Mouse (Mus musculus) A20 (cell line): ENCODE measurements around the gene Rack1.
"Not testable (repeated sequence)": the region's sequence is repeated elsewhere in the genome, so short reads cannot be mapped to it uniquely, and the experiment has no call there.

ENCODE experiments used
- DNase-seq: peaks from one replicate; pipeline ENCODE4 v3.0.0-alpha.2; 2011; ENCODE audit warnings: low read depth, low spot score

Gene Rack1

DNA sequence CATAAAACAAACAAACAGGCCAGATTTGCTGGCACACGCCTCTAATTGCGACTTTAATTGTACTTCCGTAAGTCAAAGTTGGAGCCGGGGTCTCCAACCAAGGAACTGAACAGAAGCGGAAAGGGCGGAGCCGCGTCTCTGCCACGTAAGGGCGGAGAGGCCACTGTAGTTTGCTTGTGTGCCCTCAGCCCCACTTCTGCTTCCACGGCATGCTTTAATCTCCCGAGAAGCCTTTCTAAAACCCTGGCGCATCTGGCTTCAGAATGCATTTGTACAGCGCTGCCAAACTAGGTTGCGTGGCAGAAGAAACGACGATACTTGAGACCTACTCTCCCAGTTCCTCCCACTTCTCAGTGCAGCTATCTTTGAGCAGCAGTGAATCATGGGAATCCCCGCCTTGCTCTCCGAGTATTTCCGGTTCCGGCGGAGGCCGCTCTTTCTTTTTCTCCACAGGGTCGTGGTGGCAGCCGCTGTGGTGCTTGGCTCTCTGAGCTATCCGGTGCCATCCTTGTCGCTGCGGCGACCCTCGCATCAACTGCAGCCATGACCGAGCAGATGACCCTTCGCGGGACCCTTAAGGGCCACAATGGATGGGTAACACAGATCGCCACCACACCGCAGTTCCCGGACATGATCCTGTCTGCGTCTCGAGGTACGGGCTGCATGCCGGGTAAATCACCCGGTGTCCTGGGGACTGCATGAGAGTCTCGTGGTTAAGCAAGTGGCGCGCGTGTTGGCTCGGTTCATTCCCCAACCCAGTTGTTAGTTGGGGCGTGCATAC, at the start of gene Rack1:
TSS of gene Rack1 (plus strand) at position 412 of the 781 bp plus-strand sequence.
- peak; percentile 97 for DNase-seq

DNA sequence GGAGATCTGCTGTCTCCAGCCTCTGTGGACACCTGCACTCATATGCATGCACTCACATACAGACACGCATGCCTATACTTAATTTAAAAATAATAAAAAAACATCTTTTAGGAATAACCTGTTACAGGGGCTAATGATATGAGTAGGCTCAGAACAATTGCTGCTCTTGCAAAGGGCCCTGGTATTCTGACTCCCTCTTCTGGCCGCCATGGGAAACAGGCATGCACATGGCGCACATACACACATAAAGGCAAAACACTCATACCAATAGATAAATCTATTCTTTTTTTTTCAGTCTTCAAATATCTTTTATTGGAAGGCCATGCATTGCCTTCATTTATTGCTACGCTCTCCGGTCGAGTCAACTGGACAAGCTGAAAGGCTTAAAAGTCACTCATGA, 49.7 kb upstream of the Rack1 start:
- no peak for DNase-seq

DNA sequence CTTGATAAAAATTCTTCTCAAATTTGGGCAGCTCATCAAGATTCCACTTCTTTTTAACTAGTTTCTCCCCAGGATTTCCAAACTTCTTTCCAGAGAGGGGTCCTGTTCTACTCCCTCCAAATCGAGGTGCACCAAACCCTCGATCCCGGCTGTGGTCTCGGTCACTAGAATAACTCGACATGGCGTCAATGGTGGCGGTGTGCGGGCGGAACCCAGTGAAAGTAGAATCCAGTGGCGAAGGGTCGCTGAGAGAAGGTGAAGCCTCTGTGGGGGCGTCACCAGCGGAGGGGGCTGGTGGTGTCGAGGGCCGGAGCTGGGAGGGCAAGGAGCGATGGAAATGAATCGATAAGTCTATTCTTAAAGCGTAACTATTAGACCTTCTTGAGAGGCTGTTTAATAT, 46.6 kb upstream of the Rack1 start:
- DNase-seq = not testable (repeated sequence)

DNA sequence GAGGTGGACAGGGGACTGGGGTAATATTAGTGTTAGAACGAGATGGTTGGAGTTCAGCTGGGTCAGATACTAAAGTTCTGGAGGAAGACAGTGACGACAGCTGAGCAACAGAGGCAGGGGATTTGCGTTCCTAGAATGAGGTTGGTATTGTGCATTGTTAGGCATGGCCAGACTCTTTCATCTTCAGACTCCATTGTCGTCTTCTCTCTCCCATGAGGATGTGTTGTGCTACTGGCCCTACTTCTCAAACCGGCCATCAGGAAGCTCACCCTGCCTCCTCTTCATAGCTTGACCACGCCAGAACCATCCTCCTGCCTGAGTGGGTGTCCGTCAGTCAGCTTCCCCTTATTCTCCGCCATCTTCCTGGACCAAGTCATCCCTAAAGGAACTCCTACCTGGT, 41.1 kb upstream of the Rack1 start:
- DNase-seq = no peak

DNA sequence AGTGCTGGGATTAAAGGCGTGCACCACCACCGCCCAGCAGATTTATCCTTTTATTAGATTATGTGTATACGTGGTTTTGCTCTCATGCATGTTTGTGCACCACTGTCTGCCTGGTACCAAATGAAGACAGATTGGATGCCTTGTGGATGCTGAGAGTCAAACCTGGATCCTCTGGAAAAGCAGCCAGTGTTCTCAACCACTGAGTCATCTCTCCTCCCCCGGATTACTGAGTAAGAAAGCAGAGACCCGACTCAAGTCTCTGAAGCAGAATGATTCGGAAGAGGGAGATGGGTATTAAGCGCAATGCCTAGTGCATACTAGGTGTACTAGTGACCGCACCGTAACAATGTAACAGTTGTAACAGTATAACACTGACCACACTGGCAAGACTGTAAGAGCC, 36.0 kb upstream of the Rack1 start:
- DNase-seq = no peak

DNA sequence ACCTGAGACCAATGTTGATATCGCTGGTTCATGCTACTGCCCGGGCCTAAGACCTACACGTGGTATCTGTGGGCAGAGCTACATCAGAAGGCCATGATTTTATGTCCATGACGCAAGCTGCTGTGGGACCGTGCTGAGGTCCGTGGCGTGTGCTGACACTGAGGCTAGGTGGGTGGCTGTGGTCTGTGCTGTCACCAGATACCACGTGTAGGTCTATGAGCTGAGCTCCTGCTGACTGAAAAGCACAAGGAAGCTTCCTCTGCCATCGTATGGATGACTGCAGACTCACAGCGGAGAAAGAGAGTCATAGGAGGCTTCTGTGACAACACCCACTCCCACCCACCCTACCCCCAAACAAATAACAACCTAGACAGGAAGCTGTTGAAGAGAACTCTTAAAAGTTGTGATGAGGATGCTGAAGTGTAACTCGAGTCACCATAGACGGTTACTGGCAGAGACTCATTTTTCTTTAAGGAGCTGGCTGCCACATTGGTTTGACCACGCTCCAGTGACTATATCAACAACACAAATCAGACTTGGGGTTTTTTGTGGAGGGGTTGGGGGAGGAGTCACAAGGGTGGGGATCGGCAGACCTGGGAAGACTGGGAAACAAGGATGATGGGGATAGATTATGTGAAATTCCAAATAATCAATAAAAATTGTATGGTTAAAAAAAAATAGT, 32.8 kb upstream of the Rack1 start:
- no peak for DNase-seq

DNA sequence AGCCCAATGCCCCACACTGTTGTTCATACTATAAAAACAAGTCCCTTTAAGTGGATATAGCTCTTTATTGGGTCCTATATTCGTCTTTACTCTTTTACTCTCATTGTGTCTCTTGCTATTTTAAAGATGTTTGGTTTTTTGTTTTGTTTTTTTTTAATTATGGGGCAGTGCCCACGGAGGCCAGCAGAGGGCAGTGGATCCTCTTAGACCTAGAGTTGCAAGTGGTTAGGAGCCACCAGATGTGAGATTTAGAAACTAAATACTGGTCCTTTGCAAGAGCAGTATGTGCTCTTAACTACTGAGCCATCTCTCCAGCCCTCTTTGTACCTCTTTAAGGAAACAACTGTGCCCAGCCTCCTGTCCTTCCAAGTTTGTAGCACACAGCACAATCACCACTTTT, 28.4 kb upstream of the Rack1 start:
- peak; percentile 55 for DNase-seq

DNA sequence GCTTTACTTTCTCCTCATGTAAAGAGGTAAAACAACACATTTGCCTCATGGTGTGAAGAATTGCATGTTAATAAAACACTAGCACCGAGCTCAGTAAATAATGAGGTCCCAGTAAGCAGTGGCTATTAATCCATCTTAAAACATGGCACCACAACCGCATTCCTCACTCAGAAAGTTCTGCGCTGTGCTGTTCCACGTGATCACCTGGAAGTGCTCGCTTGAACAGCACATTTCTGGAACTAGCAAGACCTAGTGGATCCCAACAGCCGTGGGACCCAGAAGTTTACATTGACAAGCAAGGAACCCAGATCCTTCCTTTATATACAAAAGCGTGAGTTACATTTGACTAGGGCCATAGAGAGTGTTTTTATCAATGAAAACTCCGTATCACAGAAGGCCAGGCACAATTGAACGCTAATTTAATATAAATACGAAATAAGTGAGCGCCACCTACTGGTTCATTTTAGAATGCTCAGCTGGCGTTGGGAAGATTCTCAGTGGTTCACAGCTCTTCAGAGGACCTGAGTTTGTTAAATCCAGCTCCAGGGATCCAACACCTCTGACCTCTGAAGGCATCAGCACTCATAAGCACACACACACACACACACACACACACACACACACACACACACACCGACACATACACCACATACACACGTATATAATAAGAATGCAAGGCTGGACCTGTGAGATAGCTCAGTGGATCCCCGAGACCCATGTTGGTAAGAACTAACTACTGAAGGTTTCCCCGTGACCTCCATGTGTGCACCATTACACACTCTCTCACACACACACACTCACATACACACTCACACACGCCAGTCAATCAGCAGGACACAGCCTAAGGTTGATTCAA, 25.5 kb upstream of the Rack1 start:
- peak; percentile 67 for DNase-seq

DNA sequence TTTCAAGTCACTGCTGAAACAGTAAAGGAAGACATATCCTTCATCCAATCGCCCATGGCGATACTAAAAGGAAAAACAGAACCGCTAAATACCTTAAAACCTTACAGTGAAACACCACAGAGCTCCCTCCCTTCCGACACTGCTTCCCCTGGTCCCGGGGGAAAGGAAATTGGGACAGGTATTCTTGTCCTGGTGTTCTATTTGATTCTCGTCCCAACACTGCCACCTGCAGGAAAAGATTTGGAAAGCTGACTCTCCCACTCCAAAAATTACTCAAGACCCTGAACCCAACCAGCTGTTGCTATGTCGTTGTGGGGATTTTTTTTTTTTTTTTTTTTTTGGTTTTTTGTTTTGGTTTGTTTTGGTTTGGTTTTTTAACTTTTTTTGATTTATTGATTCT, 24.6 kb upstream of the Rack1 start:
- DNase-seq = peak; percentile 53

DNA sequence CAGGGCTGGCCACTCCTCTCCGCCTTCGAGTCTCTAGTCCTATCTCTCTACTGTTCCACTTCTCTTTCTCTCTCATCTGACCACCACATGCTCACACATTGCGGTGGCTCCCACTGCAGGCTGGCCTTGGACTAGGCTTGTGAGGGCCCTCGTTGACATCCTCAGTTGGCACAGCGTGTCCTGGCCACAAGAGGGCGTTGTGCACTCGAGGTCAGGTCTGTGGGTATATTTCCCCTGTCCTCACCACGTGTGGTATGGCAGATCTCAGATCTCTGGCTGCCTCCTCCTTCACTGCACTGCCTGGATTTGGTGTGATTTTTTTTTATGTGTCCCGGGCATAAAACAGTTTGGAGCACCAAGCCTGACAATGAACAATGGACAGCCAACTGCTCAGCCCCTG, 23.5 kb upstream of the Rack1 start:
- DNase-seq = peak; percentile 67

DNA sequence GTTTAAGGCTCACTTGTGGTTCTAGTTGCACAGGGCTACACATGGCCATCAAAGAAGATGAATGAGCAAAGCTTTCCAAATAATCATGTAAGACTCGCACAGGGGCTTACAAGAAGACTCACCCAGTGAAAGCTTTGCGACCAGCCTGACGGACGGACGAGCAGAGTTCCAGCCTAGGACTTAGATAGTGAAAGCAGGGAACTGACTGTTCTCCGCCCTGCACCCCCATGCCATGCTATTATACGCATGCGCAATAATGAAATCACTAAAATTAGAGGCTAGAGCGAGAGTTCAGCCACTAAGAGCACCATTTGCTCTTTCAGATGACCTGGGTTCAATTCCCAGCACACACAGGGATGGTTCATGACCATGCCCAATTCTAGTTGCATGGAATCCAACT, 22.8 kb upstream of the Rack1 start:
- no peak for DNase-seq

DNA sequence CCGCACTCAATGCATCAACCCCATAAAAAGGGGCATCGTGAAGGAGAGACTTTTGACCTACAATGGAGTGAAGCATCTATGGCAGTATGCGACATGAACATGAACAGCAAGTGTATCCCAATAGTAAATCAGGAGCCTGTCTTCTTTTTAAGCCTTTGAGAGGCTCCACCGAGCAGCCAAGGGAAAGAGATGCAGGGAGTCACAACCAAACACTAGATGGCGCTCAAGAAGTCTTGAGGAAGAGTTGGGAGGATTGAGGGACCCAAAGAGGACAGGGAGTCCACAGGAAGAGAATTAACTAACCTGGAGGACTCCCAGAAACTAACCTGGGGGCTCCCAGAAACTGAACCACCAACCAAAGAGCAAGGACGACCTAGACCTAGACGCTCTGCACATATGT, 20.7 kb upstream of the Rack1 start:
- DNase-seq = peak; percentile 67

DNA sequence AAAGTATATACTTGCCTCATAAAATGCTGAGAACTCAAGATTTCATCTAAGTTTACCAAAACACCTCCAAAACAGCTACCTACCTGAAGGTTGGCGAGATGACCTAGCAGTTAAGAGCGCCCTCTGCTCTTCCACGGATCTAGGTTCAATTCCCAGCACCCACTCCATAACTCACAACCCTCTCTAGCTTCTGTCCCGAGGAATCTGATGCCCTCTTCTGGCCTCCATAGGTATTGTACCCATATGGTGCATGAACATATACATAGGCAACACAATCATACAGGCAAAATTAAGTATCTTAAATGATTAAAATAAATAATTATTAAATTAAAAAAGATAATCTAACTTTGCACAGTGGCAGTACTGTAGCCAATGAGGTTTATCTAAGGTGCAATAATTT, 17.9 kb upstream of the Rack1 start:
- DNase-seq = no peak

DNA sequence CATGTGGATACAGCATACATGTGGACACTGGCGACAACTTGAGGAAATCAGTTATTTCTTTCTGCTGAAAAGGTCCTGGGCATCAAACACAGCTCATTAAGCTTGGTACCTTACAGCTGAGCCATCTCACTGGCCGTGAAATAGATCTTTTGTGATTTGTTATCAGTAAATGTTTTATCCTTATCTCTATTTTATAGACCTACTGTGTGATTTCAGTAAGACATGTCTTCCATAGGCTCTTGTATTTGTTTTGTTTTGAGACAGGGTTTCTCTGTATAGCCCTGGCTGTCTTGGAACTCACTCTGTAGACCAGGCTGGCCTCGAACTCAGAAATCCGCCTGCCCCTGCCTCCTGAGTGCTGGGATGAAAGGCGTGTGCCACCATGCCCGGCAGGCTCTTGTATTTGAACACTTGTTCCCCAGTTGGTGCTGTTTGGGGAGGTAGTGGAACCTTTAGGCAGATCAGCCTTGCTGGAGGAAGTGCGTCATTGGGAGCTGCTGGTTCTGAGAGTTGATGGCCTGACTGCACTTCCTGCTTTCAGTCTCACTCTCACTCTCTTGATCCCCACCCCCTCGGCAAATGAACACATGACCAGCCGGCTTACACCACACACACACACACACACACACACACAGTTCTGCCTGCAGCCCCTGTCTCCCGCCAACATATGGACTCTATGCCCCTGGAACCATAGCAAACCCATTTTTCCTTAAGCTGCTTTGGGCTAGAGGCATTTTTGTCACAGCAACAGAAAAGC, 12.5 kb upstream of the Rack1 start:
- peak; percentile 94 for DNase-seq

DNA sequence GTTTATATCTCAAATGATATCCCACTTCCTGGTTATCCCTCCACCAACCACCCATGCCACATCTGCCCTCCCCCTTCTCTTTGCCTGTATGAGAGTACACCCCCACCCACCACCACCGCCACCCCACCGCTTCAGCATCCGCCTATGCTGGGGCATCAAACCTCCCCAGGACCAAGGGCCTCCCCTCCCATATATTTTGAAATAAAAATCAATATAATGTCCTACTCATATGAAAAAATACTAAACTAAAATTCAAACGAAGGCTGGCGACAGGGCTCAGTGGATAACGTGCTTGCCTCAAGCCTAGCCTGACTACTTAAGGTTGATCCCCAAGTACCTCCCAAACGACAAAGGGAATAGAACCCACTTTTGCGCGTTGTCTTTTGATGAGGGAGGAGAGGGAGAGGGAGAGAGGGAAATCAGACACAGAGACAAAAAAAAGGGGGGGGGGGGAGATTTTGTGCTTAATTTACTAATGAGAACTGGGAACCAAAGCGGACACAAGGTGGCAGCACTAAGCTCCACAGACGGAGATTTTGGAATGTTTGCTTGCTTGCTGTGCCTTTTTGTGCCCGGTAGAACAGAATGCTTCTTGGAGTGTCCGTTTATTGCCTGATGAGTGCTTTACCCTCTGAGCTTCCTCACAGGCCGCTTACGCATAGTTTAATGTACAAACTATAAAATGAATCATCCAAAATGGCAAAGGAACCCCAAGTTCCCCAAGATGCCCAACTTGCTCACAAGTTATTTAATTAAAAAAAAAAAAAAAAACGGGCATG, 11.6 kb upstream of the Rack1 start:
- peak; percentile 91 for DNase-seq

DNA sequence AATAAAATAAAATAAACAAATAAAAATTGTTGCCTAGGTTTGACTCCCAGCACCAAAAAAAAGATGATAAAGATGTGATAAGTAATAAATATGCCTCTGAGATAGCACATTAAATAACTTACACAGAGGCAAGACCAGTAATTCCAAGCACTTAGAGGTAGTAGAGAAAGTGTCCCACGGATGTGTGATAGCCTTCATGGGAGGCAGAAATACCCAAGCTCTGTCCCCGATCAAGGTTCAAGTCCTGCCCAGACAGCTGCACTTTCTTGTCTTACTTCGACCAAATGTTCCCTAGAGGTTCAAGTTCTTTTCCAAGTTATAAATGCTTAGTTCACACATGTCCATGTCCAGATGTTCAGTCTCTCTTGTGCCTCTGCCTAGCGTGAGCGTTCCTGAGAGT, 10.9 kb upstream of the Rack1 start:
- no peak for DNase-seq

DNA sequence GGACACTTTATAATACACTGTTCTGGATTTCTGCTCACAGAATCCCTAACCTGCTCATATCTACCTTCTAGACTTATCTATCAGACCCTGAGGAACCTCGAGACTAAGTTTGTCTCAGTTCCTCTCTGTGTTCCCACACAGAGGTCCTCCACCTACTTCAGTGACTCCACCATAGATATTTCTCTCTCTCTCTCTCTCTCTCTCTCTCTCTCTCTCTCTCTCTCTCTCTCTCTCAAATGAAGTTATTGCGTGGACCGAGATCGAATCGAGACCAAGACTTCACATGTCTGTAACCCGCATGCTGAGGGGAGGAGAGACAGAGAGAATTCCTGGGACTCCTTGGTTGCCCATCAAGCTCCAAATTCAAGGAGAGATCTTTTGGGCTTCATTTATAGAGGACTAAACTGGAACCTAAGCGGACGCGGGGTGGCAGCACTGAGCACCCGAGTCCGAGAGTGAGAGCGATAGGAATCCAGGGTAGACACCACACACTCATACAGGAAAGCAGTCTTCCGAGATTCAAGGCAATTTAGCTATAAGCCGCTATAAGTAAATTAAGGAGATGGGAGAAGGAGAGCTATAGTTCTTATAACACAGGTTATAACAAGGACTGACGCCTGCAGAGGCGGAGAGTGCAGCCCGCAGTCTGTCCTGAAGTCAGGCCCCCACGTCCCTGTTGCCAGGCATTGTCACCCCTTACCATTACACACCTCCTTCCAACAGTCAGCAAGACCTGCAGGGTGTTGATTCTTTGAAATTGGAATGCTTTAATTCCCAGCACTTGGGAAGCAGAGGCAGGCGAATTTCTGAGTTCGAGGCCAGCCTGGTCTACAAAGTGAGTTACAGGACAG, 9.9 kb upstream of the Rack1 start:
- DNase-seq = peak; percentile 86

DNA sequence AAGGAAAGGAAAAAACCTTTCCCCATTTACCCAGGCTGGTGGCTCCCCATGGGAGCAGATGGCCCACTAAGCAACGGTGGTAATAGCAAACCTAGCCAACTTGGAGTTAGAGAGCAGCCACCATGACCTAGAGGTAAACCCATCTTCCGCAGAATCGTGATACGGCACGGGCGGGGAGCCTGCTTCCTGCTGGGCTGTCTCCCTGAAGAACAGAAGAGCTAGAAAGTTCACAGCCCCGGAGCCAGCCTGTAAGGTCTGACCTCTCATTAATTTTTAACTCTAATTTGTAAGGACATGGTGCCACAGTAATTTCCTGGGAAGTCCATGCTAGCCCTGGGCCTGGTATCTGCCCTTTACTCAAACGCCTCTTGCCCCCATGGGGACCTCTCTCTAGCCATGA, 9.2 kb upstream of the Rack1 start:
- no peak for DNase-seq

DNA sequence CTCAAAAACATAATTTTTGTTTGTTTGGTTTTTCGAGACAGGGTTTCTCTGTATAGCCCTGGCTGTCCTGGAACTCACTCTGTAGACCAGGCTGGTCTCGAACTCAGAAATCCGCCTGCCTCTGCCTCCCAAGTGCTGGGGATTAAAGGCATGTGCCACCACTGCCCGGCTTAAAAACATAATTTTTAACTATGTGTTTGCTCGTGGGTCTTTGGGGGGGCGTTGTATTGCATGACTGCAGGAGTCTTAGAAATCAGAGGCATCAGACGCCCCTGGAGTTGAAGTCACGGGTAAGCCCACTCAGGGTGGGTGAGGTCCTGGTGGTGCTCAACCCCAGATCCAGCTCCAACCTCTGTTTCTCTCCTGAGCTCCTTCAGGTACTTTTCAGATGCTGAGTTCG, 8.2 kb upstream of the Rack1 start:
- not testable (repeated sequence) for DNase-seq

DNA sequence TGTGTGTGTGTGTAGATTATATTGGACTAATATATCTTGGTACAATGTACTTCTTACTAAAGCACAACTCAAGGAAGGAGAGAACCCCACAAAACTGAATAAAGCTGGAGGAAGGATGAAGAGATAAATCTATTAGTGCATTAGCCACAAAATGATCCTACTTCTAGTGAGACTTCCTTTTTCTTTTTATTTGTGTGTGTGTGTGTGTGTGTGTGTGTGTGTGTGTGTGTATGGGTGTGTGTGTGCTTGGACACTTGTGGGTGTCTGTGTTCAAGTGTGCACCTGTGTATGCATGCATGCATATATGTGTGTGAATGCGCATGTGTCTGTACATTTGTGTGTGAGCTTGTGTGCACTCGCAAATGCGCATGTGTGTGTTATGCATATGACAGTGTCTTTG, 6.9 kb upstream of the Rack1 start:
- DNase-seq = no peak
